Mouse (Mus musculus) midbrain, embryonic 15.5 days (tissue): ENCODE results near the gene Chchd1. TPM values are rescaled to one million over a fixed set of nuclear protein-coding genes. Genes with fewer than 3 reads are reported as not detected.
"Not testable (repeated sequence)": the region's sequence is repeated elsewhere in the genome, so short reads cannot be mapped to it uniquely, and the experiment has no call there.

Source experiments
- ATAC-seq: fragments of 200-750 bp; cut with Nextera tagmentation; replicated peaks from 2 replicates; pipeline ENCODE4 v1.8.0; 2017; ENCODE audit warnings: moderate TSS enrichment
- H3K27ac ChIP-seq: fragments of 300-500 bp; sonication (generic); 2 replicates; pipeline ENCODE4 v1.5.1; 2015; ENCODE audit warnings: mild to moderate bottlenecking, inconsistent platforms
- H3K27me3 ChIP-seq: fragments of 300-500 bp; sonication (generic); replicated peaks from 2 replicates; pipeline ENCODE4 v1.6.1; 2015; ENCODE audit warnings: inconsistent platforms
- H3K36me3 ChIP-seq: fragments of 300-500 bp; sonication (generic); replicated peaks from 2 replicates; pipeline ENCODE4 v1.6.1; 2015; ENCODE audit warnings: inconsistent platforms
- H3K4me1 ChIP-seq: fragments of 300-500 bp; sonication (generic); 2 replicates; pipeline ENCODE4 v1.6.1; 2015; ENCODE audit warnings: inconsistent platforms
- H3K4me2 ChIP-seq: fragments of 300-500 bp; sonication (generic); 2 replicates; pipeline ENCODE4 v1.6.1; 2015; ENCODE audit warnings: inconsistent platforms, mild to moderate bottlenecking, moderate library complexity
- H3K4me3 ChIP-seq: fragments of 300-500 bp; sonication (generic); 2 replicates; pipeline ENCODE4 v1.5.1; 2015; ENCODE audit warnings: mild to moderate bottlenecking, inconsistent platforms
- H3K9ac ChIP-seq: fragments of 300-500 bp; sonication (generic); 2 replicates; pipeline ENCODE4 v1.6.1; 2015; ENCODE audit warnings: mild to moderate bottlenecking, inconsistent platforms
- H3K9me3 ChIP-seq: fragments of 300-500 bp; sonication (generic); 2 replicates; pipeline ENCODE4 v1.6.1; 2016; ENCODE audit warnings: inconsistent platforms
- WGBS: fragments of 180-500 bp; shearing (Covaris S2); methylation state at CpG from one replicate; pipeline ENCODE4 v1.1.7; 2015; ENCODE audit warnings: mixed read lengths; 5-methylcytosine and 5-hydroxymethylcytosine counted together
- polyA plus RNA-seq: library from polyadenylated mRNA; unstranded; fragments of >200 nt; fragmentation: Nextera tagmentation; extraction: Ambion mirVana; gene quantifications from 2 replicates; pipeline ENCODE4 v1.2.1, GENCODE M21; 2015

Chchd1 gene
- polyA plus RNA-seq, 1 experiment from 2014 or later = 165 TPM

DNA sequence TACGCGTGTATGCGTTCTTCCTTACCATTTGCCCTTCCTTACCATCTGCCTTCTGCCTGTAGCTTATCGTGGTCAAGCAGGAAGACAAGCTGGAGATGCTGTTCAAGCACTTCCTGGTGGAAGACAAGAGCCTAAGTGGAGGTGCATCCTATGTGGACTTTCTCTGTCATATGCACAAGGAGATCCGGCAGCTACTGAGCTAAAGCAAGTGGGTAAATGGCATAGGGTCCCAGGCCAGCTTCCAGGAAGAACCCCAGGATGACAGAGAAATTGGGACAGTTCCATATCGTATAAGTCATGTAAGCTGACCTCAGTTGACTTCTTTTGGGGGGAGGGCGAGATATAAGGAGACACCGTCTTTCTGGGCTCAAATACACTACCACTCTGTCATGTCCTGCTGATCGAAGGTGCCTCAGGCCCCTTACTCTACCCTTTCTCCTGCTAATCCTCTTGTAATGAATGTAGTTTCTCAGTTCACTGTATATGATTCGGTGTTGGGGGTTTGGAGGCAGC, 9.2 kb upstream of the Chchd1 start:
- no peak overlapping the region for H3K4me3 ChIP-seq
- no peaks in the 10 kb centered on the region for H3K27me3 ChIP-seq
- H3K4me1 ChIP-seq = peaks cover 36% of the 10 kb centered on the region
- H3K9ac ChIP-seq = no peak overlapping the region
- no peak overlapping the region for H3K27ac ChIP-seq
- WGBS = 97% methylated on average over 10 of the region's 10 CpGs
- no peak for ATAC-seq
- H3K4me2 ChIP-seq = no peak overlapping the region
- peaks cover 47% of the 10 kb centered on the region for H3K36me3 ChIP-seq
- no peaks in the 10 kb centered on the region for H3K9me3 ChIP-seq

DNA sequence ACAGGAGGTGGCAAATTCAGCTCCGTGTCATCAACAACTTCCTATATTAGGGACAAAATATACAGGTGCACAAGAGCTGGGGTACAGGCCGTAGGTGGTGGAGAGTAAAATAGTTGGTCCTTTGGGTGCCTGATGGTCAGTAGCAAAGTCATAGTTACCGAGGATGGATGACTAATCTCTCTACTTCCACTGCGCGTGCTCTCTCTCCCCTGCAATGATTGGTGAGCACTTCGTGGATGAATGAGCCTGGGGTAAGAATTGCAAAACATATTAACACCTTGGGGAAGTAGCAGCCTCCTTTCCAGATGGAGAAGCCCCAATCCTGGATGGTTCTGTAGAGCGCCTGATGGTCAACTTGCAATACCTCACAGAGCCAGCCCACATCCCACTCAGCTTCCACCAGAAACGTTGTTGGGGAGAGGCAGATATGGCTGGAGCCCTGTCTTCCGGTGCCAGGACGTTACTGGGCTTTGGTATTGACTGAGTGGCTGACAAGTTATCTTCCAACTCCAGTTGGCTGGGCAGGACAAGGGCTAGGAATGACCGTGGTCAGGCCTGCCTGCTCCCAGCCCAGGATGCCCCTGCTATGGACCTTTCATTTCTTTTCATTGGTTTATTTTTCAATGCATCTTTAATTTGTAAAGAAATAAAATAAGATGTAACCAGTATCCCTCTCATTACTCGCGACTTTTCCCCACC, 8.5 kb upstream of the Chchd1 start:
- Histone ChIP-seq H3K9me3 (no peaks in the 10 kb centered on the region), H3K27me3 (no peaks in the 10 kb centered on the region), H3K27ac (peak overlapping the region; percentile 96), H3K4me2 (peak overlapping the region; percentile 84), H3K4me1 (peaks cover 42% of the 10 kb centered on the region), H3K9ac (peak overlapping the region; percentile 73), H3K4me3 (peak overlapping the region; percentile 70), H3K36me3 (peaks cover 40% of the 10 kb centered on the region)
- ATAC-seq = peak; percentile 45; the same call in 1 of the 2 replicates
- WGBS = 48% methylated on average over 13 of the region's 13 CpGs

DNA sequence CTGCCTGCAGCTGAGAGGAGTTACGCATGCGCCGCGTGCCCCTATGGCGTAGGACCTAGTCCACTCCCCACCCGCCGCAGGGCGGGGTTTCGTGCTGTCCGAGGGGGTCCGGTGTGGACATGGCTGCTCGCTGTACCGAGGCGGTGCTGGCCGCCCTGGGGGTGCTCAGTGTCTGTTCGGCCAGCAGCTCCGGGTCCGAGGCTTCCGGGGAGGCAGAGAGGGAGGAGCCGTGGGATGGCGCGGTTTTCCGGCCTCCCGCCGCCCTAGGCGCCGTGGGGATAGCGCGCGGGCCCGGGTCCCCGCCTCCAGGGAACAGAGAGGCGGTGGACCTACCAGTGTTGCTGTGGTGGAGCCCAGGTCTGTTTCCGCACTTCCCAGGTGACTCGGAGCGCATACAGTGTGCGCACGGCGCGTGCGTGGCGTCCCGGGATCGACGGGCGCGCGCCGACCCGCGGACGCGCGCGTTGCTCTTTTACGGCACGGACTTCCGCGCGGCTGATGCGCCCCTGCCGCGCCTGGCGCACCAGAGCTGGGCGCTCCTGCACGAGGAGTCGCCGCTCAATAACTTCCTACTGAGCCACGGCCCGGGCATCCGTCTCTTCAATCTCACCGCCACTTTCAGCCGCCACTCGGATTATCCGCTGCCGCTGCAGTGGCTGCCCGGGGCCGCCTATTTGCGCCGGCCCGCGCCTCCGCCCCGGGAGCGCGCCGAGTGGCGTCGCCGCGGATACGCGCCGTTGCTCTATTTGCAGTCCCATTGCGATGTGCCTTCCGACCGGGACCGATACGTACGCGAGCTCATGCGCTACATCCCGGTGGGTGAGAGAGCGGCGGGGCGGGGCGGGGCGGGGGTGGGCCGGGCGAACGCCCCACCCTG, 7.7 kb upstream of the Chchd1 start, which contains the start of gene Fut11:
Gene Fut11, plus strand, starts transcription at position 85 of the 877 bp plus-strand sequence.
- ATAC-seq = peak; percentile 94
- Histone ChIP-seq H3K9me3 (no peaks in the 10 kb centered on the region), H3K27ac (peak within 1 kb of the TSS; percentile 96), H3K9ac (peak within 1 kb of the TSS; percentile 73), H3K36me3 (peaks cover 32% of the 10 kb centered on the region), H3K4me1 (peaks cover 50% of the 10 kb centered on the region), H3K27me3 (no peaks in the 10 kb centered on the region), H3K4me2 (peak within 1 kb of the TSS; percentile 84), H3K4me3 (peak within 1 kb of the TSS; percentile 70)
- WGBS = under 1% methylated on average over 111 of the region's 111 CpGs

DNA sequence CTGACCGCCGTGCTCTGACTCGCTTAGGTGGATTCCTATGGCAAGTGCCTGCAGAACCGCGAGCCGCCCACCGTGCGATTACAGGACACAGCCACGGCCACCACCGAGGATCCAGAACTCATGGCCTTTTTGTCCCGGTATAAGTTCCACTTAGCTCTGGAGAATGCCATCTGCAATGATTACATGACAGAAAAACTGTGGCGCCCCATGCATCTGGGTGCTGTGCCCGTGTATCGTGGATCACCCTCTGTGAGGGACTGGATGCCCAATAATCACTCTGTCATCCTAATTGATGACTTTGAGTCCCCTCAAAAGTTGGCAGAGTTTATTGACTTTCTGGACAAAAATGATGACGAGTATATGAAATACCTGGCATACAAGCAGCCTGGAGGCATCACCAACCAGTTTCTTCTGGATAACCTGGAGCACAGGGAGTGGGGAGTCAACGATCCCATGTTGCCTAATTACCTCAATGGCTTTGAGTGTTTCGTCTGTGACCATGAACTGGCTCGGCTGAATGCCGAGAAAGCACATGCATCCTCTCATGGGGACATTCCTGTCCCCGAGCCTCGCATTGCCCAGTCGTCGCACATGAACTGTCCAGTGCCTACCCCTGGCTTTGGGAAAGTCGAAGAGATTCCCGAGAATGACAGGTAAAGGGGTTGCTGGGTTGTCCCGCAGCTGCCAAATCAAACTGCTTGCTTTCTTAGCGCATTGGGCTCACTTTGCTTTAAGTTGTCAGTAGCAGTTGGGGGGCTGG, 6.9 kb upstream of the Chchd1 start:
- Histone ChIP-seq H3K4me1 (peaks cover 58% of the 10 kb centered on the region), H3K36me3 (peaks cover 28% of the 10 kb centered on the region), H3K4me3 (peak overlapping the region; percentile 70), H3K4me2 (peak overlapping the region; percentile 84), H3K27me3 (no peaks in the 10 kb centered on the region), H3K9ac (peak overlapping the region; percentile 73), H3K27ac (peak overlapping the region; percentile 96), H3K9me3 (no peaks in the 10 kb centered on the region)
- 14% methylated on average over 27 of the region's 27 CpGs for WGBS
- ATAC-seq = peak; percentile 5; the same call in 1 of the 2 replicates

DNA sequence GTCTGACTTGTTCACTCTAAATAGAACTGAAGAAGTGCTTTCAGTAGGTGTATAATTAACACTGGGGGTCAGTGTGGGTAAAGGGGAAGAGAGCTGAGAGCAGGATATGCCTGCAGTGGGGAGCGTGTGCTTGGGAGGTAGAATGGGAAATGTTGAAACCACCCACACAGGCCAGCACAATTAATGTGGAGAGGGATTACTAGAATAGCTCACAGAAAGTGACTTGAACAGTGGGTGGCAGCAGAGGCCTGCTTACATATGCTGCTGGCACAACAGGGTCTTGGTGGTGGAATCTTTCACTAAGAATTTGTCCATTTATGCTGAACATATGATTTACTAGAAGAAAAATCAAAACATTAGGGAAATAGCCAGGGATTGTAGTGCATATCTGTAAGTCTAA, 5.8 kb upstream of the Chchd1 start:
- H3K4me2 ChIP-seq = peak overlapping the region; percentile 84
- peaks cover 18% of the 10 kb centered on the region for H3K36me3 ChIP-seq
- H3K9me3 ChIP-seq = no peaks in the 10 kb centered on the region
- H3K4me1 ChIP-seq = peaks cover 68% of the 10 kb centered on the region
- WGBS = 9% methylated on average over 1 of the region's 1 CpGs
- 0 out of 2 replicates have a peak overlapping the region, but pooled peaks have one; percentile 35 for H3K27ac ChIP-seq
- peak overlapping the region; percentile 70 for H3K4me3 ChIP-seq
- H3K27me3 ChIP-seq = no peaks in the 10 kb centered on the region
- no peak for ATAC-seq
- peak overlapping the region; percentile 73; the same call in 1 of the 2 replicates for H3K9ac ChIP-seq

DNA sequence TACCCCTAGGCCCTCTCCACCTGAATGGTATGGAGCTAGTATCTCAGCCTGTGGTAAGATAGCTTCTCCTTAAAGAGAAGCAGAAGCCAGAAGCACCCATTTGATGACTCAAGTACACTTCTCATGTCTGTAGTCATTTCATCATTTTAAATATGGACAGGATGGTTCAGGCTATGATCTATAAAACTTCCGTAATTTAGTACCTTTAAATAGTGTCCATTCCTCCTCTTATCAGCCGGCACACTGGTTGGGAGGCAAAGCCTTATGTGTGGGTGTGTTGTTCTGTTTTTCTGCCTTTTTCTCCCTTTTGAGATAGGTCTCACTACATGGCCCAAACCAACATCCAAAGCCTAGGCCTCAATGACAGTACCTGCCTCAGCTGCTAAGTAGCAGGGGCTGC, 4.3 kb upstream of the Chchd1 start:
- Histone ChIP-seq H3K4me2 (peak overlapping the region; percentile 84), H3K4me1 (peaks cover 74% of the 10 kb centered on the region), H3K4me3 (0 out of 2 replicates have a peak overlapping the region, but pooled peaks have one; percentile 1), H3K9ac (0 out of 2 replicates have a peak overlapping the region, but pooled peaks have one; percentile 0), H3K9me3 (no peaks in the 10 kb centered on the region), H3K36me3 (peaks cover 5% of the 10 kb centered on the region), H3K27me3 (no peaks in the 10 kb centered on the region), H3K27ac (no peak overlapping the region)
- no peak for ATAC-seq
- WGBS = 83% methylated on average over 2 of the region's 2 CpGs

DNA sequence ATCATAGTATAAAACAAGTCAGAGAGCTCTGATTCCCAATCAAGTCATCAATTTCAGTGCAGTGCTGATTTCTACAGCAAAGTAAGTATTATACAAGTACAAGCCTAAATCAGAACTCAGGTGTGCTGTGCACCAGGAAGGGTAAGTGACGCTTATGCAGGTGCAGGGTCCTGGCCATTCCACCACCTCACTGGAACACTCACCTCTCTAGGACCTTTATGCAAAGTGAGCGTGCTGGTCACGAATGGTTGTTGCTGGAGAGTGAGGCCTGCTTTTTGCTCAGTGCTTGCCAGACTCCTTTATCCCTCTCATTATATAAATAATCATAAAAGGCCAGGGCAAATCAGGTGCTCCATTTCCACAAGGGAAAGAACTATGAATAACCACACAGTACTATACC, 2.4 kb upstream of the Chchd1 start:
- no peak overlapping the region for H3K27ac ChIP-seq
- no peak for ATAC-seq
- 85% methylated on average over 3 of the region's 3 CpGs for WGBS
- H3K36me3 ChIP-seq = no peaks in the 10 kb centered on the region
- H3K4me3 ChIP-seq = no peak overlapping the region
- no peaks in the 10 kb centered on the region for H3K9me3 ChIP-seq
- H3K4me2 ChIP-seq = no peak overlapping the region
- peaks cover 74% of the 10 kb centered on the region for H3K4me1 ChIP-seq
- H3K27me3 ChIP-seq = no peaks in the 10 kb centered on the region
- no peak overlapping the region for H3K9ac ChIP-seq

DNA sequence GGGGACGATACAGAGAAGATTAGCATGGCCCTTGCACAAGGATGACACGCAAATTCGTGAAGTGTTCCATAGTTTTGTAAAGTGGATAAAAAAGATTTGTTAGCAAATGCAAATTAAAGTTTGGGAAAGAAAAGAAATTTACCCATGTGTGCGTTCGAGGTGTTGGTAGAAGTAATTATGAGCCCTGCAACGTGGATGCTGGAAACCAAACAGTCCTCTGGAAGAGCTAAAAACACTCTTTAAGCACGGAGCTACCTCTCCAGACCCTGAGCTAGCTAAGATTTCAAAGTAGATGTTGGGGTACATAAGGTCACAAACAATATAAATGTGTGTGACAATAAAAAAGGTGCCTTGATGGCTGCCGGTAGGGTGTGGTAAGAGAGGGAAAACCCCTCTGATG, 1.3 kb upstream of the Chchd1 start:
- H3K4me3 ChIP-seq = peak overlapping the region; percentile 66
- H3K4me2 ChIP-seq = peak overlapping the region; percentile 72
- H3K27ac ChIP-seq = no peak overlapping the region
- H3K9me3 ChIP-seq = no peaks in the 10 kb centered on the region
- no peak for ATAC-seq
- no peaks in the 10 kb centered on the region for H3K27me3 ChIP-seq
- 86% methylated on average over 8 of the region's 8 CpGs for WGBS
- H3K4me1 ChIP-seq = peaks cover 69% of the 10 kb centered on the region
- no peaks in the 10 kb centered on the region for H3K36me3 ChIP-seq
- H3K9ac ChIP-seq = no peak overlapping the region

DNA sequence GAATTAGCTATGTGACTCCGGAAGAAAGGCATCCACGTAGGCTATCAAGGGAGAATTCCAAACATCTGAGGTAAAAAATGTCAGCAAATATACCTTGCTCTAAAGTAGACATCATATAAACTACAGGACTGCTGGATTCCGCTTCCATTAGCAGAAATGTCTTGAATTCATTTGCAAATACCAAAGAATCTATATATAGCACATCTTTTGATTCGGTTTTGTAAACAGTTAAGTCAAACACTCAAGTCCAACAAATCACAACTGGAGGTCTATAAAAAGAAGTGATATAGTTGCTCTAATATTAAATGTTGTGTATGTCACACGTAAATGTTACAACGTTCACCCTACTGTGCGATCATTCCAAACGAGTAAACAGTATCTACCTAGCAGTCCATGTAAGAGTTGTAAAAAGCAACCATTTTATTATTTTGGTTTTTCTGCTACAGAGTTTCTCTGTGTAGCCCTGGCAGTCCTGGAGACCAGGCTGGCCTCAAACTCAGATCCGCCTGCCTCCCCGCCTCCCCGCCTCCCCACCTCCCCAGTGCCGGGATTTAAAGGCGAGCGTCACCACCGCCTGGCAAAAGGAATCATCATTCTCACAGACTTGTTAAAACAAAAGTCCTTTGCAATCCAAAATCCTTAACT, 588 bp upstream of the Chchd1 start:
- Histone ChIP-seq H3K4me2 (peak overlapping the region; percentile 72), H3K36me3 (no peaks in the 10 kb centered on the region), H3K27me3 (no peaks in the 10 kb centered on the region), H3K9ac (peak overlapping the region; percentile 74), H3K9me3 (no peaks in the 10 kb centered on the region), H3K4me3 (peak overlapping the region; percentile 66), H3K4me1 (peaks cover 67% of the 10 kb centered on the region), H3K27ac (peak overlapping the region; percentile 85)
- 15% methylated on average over 15 of the region's 15 CpGs for WGBS
- ATAC-seq = peak; percentile 19; the same call in 1 of the 2 replicates

DNA sequence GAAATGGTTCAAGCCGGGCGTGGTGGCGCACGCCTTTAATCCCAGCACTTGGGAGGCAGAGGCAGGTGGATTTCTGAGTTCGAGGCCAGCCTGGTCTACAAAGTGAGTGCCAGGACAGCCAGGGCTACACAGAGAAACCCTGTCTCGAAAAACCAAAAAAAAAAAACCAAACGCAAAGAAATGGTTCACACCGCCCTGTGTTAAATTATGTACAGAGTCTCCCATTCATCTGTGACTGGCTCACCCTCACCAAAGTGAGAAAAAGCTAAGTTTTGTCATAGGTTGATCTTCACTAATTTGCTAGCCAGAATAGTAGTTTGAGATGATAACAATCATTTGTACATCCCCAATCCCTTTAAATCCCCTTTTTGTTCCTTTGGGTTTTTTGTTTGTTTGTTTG, 655 bp downstream of the Chchd1 start:
- not testable (repeated sequence) for H3K36me3 ChIP-seq, H3K27me3 ChIP-seq, ATAC-seq, H3K9me3 ChIP-seq
- peak overlapping the region; percentile 85 for H3K27ac ChIP-seq
- H3K4me2 ChIP-seq = peak overlapping the region; percentile 72
- H3K9ac ChIP-seq = peak overlapping the region; percentile 74
- 11% methylated on average over 8 of the region's 8 CpGs for WGBS
- peak overlapping the region; percentile 66 for H3K4me3 ChIP-seq
- H3K4me1 ChIP-seq = peaks cover 58% of the 10 kb centered on the region
